Mouse (Mus musculus) WW6 (cell line): ENCODE results near the gene St8sia1.

Source experiments
- DNase-seq: peaks from one replicate; pipeline ENCODE4 v3.0.0-alpha.2; 2013; ENCODE audit warnings: low read depth, low spot score

The St8sia1 gene

DNA sequence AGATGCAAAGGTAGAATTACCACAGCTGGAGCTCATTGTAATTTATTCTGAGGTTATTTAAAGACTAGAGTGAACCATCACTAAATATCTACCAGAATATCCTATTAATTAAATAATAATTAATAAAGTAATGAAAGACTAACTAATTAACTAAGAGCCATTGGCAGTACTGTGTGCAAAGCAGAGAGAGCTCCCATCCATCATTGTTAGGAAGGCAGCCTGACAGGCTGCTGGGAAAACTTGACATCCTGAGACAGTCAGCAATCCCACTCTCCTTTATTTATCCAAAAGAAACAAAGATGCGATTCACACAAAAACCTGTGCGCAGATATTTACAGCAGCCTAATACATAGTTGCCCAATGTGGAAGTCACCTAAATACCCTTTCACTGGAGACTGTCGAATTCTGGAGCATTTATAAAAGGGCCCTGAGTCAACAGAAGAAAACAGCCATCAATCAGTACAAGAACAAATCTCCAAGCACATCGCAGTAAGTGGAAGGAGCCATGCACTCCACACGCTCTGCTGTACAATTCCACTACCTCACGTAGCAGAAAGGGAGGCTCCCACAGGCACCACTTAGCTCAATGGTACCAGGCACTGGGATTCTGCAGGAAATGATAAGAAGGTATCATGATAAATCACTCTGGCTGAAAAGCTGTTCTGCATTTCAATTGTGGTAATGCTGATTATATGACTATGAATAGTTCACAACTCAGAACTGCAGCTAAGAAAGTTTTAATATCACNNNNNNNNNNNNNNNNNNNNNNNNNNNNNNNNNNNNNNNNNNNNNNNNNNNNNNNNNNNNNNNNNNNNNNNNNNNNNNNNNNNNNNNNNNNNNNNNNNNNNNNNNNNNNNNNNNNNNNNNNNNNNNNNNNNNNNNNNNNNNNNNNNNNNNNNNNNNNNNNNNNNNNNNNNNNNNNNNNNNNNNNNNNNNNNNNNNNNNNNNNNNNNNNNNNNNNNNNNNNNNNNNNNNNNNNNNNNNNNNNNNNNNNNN lies 15.7 kb upstream of the St8sia1 start:
- no peak for DNase-seq

DNA sequence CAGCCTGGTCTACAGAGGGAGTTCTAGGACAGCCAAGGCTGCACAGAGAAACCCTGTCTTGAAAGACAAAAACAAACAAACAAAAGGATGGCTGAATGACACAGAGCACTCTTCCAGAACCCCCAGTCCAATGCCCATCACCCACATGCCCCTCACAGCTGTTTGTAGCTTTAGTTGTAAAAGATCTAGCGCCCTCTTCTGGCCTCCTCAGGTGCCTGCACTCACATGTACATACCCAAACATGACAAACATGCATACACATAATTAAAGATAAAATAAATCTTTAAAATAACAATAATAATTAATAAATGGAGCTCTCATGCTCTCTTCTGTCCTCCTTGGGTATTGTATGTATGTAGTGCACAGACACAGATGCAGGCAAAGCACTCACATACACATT lies 13.0 kb upstream of the St8sia1 start:
- no peak for DNase-seq

DNA sequence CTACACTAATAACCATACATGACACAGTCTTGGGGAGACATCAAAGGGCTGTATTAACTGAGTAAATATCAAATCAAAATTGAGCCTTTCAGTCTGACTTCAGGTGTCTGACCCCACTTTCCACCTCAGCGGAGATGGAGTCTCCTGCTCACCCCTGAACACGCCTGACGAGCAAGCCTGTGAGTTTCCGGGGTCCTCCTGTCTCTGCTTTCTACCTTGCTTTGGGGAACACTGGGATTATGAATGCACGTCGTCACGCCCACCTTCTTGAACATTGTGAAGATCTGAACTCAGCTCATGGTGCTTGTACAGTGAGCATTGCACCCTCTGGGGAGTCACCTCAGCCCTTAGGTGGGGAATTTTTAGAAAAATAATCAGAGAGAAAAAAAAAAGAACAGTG lies 9.0 kb upstream of the St8sia1 start:
- no peak for DNase-seq

DNA sequence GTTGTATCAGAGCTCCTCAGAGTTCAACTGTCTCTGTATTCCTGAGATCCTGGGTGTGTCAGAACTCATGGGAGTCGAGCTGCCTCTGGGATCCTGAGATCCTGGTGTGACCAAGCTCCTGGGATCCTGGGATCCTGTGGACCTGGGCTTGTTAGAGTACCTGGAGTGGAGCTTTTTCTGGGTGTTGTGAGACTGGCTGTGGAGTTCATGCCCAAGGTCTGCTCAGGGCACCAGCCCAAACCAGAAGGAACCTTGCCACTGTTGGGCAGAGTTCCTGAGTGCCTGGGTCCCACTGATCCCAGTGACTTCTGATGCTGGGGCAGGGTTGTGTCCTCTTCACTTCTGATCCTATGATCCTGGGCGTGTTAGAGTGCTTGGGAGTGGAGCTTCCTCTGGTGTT lies 8.0 kb upstream of the St8sia1 start:
- no peak for DNase-seq

DNA sequence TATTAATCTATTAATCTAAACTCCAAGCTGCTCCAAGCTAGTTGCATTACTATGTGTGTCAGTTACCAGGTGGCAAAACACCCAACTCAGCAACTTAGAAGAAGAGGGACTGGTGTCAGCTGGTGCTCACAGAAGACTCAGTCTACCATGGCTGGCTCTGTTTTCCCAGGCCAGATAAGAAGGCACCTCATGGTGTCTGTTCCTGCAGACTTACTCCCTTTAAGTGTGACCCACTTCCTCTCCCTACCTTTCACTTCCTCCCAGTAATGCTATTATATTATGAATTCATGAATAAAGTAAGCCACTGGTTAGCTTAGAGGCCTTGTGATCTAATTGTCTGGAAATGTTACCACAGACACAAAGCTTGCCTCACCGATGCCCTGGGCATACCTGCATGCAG lies 3.2 kb upstream of the St8sia1 start:
- no peak for DNase-seq

DNA sequence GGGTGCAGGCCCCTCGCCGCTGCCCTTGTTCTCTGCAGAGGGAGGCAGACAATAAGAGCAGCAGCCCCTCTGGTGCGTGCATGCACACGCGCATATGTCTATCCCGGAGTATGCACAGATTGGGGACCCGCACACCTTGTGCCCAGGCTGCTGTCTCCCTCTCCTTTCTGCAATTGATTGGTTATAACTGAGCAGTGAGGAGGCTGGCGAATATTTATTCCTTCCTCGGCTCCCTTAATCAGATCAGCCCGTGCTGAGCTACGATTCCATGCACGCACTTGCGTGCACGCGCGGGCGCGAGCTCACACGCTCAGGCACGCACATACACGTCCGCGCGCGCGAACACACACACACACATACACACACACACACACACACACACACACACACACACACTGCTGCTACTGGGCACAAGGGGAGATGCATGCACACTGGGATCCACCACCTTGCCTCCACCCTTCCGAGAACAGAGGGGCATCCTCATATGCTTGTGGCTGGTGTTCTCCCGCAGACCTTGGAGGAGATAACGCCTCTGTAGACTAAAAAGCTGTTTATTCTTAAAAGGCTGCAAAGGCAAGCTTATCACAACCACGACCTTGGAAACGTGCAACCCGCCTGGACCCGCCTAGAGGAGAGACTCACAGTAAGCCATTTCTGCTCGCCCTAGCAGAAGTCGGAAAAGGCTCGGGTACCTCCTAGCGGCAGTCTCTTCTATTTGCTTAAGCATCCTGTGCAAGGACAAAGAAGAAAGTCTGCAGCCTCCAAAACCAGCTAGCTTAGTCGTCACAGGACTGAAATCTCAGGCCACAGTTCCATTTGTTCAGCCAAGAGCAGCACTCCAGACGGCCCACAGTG lies 506 bp upstream of the St8sia1 start:
- DNase-seq = peak; percentile 65

DNA sequence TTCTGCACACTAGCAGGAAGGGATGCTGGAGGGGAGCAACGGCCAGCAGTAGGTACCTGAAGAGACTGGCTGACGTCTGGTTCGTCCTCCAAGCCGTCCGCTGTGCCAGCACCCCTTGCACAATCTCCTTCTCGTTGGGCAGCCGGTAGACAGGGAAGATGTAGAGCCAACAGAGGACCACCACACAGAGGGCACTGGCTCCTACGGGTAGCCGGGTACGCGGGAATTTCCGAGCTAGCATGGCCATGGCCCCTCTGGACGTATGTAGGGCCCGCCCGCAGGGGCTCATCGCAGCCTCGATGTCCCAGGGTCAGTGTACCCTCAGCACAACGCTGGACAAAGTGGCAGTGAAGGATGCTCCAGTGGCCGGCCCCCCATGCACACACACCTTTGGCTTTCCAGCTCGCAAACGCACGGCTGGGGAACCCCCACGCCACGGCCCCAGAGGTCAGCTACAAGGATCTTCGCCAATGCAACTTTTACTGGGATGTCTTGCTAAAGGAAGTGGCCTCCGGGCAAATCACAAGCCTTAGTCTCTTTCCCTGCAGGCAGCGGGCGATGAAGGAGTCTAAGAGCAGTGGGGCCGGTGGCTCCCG lies 674 bp downstream of the St8sia1 start:
- no peak for DNase-seq

DNA sequence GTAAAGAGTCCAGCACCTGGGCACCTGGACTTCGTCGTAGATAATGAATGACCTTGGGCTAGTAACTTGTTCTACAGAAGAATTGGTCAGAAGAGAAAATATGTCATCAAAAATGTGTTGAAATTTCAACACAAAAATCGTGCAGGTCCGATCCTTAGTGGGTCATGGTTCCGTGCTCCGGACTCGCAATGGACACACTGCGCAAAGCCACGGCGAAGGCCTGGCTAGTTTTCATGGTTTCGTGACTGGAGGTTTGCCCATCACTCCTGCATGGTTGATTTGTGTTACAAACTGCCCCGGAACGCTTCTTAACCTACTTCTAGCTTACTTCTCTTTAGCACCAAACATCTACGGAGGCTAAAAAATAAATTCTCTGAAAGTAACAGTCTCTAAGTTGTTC lies 1.4 kb downstream of the St8sia1 start:
- DNase-seq = no peak

DNA sequence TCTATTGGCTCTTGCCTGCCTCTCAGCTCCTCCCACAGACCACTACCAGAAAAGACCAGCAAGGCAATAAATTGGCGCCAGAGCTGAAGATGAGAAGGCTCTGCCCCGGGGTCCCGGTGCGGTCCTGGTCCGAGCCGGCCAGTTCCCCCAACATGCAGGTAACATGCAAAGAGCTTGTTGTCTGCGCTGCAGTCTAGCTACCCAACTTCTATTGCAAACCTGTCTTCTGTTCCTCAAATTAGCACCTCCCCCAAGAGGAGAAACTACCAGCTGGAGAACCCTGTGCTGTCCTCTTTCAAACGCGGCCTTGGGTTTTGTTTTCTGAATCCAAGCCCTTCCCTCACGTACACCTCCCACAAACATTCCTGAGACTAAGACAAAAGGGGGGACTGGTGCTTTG lies 1.8 kb downstream of the St8sia1 start:
- DNase-seq = no peak

DNA sequence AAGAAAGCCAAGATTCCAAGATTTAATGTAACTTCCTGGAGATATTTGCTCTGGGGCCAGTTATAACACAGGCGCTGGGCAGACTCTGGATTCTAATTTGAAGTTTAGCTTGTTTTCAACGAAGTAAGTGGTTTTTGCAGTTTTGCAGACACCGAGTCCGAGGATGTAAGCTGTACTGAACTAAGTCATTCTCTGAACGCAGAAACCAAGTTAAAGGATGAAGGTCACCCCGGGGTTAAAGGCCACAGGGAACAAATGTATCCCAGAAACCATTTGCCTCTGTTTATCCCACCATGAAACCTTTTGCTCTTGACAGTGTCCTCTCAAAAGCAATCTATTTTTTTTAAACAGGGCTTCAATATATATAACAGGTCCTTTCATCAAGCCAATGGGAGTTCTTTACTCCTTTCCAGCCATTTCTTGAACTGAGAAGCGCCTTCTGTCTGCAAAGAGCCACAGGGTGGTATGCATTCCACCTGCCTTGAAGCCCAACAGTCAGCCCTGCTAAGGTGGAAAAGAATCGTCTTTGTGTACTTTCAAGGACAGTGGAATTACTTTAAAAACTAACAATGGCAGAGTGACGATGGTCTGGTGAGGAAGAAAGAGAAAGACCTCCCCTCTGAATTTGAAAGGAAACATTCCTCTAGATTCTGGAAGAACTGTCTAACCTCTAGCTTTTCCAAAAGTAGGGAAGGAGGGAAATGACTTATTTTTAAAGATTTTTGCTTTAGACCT lies 2.4 kb downstream of the St8sia1 start:
- DNase-seq = no peak

DNA sequence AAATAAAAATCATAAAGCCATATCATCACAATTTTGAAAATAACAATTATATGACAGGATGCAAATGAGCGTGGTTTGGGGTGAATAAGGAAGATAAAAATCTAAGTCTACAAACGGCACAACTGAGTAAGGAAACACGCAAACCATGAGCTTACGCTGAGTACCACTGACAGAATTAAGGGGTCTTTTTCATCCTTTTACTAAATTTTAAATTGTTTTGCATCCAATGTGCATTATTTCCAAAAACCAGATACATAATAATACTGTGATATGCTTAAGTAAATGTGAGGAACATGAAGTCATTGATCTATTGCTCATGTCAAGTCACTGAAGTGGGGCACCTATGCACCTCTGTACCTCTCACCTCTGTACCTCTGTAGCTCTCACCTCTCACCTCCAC lies 7.7 kb downstream of the St8sia1 start:
- DNase-seq = no peak

DNA sequence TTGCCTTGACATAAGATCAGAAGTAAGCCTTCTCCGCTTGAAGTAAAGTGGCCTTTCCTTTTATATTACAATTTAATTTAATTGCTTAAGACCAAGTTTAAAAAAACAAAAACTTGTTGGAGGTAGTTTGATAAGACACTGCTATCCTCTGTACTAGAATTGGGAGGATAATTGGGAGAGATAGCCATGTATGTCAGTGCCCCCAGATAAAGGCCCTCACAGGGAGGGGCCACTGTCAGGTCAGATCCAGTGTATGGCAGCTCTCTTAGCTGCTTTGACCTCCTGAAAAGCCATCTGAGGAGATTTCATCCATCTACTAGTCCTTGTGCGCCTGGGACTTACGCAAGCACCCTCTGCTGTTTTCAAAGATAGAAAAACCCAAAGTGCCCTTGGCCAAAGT lies 9.0 kb downstream of the St8sia1 start:
- DNase-seq = no peak

DNA sequence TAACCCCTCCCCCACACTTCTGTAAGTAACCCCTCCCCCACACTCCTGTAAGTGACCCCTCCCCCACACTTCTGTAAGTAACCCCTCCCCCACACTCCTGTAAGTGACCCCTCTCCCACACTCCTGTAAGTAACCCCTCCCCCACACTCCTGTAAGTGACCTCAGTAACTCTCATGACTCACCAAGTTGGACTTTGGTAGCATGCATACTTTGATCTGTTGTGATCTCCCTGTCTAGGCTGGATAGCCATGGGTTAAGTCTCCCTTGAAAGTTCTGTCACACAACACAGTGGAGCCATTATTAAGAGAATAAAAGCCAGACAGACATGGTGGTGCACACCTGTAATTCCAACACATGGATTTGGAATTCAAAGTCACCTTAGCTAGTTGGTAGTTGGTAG lies 11.1 kb downstream of the St8sia1 start:
- no peak for DNase-seq

DNA sequence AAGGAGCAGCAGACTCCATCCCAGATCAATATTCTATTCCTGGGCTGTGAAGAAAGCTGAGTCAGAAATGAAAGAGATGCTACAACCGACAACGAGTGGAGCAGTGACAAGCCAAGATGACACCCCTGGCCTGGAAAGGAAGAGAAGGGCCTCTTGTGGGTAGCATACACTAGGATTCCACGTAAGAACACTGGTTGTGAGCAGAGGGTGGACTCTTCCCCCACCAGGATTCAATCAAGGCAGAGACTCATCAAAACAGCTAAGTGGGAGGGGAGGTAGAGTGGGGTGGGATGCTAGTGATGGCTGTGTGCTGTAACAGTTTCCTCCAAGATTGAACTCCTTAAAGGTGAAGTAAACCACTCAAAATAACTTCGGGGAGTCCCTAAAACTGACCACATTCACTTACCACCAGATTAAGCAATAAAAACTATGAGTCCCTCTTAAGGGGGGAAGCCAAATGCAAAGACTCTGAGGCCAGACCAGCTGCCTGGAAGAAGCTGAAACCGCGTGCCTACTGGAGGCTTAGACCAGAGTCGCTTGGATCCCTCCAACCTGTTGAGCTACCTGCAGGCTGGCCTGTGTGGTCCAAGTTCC lies 11.8 kb downstream of the St8sia1 start:
- no peak for DNase-seq

DNA sequence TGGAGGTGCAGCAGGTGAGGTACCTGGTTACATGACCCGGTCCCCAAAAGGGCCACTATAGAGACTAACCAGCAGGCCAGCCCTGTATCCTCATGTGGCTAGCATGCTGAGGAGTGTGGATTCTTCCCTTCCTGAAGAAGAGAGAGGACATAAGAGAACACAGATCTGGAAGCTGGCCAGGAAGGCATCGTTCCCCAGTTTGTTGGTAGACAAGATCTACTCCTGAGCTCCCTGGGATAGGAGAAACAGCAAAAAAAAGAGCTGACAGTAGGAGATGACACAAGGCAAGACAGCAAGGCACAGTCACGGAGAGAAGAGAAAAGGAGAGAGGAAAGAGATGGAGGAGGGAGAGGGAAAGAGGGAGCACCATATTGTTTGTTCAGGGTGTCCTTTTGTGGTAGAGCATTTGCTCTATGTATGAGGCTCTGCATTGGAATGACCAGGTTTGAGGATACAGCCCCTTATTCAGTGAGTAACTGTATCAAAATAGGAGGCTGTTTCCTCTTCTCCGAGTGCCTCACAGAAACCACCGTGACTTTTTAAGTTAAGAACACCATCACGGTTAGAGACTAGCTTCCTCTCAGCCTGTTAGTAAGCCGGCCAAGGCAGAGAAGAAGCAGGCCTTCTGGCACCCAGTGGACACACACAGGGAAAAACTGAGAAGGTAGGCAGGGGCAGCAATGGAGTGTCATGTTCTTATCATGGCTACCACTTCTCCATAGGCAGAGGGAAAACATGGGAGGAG lies 12.5 kb downstream of the St8sia1 start:
- no peak for DNase-seq

DNA sequence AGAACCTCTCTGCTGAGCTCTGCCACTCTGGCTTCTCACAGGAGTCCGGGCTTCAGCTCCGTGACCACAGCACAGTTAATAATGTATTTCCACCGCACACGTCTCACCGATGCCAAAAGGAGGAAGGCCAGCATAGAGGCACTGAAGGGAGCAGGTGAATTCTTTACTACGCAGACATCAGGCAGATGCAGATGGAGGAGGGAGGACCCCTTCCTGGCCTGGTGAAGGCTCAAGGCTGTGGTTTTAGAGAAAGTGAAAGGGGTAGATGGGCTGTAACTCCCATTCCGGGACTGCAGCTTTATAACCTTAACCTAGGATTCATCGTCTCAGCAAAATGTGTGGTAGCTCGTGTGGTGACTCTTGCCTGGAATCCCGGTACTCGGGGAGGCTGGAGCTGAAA lies 13.9 kb downstream of the St8sia1 start:
- no peak for DNase-seq

DNA sequence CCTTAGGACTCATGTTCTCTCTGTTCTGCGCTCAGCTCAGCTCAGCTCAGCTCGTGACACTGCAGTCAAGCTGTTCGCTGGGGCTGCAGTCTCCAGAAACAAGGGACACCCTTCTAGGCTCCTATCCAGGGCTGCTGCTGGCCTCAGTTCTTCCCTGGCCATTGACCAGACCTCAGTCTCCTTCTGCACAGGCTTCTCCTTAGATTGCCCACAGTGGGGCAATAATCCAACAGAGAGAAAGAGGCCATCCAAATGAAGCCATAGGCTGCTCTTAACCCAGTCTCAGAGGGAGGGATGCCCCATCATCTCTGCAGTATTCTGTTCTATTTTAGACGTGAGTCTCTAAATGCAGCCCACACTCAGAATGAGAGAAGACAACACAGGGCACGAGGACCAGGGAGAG lies 15.3 kb downstream of the St8sia1 start:
- DNase-seq = no peak

DNA sequence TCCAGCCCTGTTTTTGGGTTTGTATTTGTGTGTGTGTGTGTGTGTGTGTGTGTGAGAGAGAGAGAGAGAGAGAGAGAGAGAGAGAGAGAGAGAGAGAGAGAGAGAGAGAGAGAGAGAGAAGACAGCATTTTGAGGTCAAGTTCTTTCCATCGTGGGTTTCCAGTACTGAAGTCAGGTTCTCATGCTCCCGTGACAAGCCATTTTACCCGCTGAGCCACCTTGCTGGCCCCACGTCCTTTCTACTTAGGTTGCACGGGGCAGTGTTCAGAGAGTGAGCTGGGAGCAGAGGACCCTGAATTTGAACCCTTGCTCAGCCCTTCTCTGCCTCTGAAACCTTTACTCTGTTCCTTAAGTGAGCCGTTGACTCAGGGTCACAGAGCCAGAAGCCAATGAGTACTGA lies 17.2 kb downstream of the St8sia1 start:
- DNase-seq = no peak

DNA sequence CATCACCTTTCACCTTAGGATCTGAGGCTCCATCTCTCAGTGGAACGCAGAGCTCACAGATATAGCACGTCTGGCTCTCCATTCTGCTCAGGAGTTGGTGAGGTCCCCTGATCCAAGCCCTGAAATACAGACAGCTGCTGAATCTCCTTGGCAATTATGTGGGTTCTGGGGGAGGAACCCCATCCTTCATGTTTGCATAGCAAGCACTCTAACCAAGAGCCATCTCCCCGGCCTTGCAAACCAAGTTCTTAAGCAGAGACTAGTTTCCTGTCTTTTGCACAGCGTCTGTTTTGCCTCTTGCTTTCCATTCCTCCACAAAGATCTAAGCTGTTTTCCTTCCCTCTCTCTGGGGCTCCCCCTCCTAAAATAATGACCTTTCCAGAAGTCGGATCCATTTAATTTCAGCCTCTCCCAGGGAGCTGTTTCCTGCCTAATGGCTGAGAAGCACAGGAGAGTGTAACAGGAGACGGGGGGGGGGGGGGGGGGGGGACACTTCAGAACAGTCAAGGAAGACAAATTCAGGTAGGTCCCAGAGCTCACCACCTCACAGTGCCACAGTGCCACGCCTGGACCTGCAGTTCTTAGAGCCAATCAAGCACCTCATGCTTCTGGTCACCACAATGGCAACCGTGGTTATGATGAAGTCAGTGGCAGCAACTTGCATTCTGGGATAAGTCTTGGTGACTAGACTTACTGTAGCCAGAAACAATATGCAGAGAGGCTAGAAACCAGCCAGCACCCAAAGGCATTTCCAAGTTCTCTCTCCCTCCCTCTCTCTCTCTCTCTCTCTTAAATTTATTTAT lies 18.0 kb downstream of the St8sia1 start:
- DNase-seq = no peak

DNA sequence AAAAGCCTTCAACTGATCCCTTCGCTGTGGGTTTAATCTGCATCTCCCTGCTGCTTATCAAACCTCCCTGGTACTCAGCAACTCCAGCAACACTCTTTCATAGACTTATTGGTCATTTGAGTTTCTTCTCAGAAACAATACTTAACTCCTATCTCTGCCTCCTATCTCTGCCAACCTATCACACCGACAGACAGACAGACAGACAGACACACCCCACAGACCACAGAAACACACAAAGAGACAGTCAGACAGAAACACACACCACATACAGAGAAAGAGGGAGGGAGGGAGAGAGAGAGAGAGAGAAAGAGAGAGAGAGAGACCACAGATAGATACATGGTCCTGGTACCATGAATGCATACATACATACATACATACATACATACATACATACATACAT lies 18.8 kb downstream of the St8sia1 start:
- DNase-seq = no peak
